Mouse (Mus musculus) macrophage (primary cell): ENCODE results near the gene Mta1. TPM values are rescaled to one million over a fixed set of nuclear protein-coding genes. Genes with fewer than 3 reads are reported as not detected.

Source experiments
- polyA plus RNA-seq: library from polyadenylated mRNA; stranded (reverse); fragments of 250-400 nt; gene quantifications from 3 replicates; pipeline ENCODE4 v1.2.4, GENCODE M21; 2018; ENCODE audit warnings: inconsistent platforms

Mta1 gene
- polyA plus RNA-seq, 1 experiment from 2014 or later = 28.3 TPM

Other genes with a start within 250 kb of the Mta1 start
- 1.7 to 5.8 TPM (median 2.0 TPM) in 3 replicates for gene Gpr132, start 230.1 kb upstream of the Mta1 start, polyA plus RNA-seq
- 0.14 to 0.42 TPM (median 0.26 TPM) in 3 replicates for gene Jag2, start 168.5 kb upstream of the Mta1 start, polyA plus RNA-seq
- 5.3 to 15.2 TPM (median 11.4 TPM) in 3 replicates for gene Nudt14, start 156.2 kb upstream of the Mta1 start, polyA plus RNA-seq
- 5.3 to 10.9 TPM (median 9.7 TPM) in 3 replicates for gene Btbd6, start 121.8 kb upstream of the Mta1 start, polyA plus RNA-seq
- 15.4 to 26.6 TPM (median 18.3 TPM) in 3 replicates for gene Brf1, start 97.6 kb upstream of the Mta1 start, polyA plus RNA-seq
- 42.2 to 56.7 TPM (median 54.3 TPM) in 3 replicates for gene Pacs2, start 83.8 kb upstream of the Mta1 start, polyA plus RNA-seq
- gene Tex22, start 23.8 kb upstream of the Mta1 start, polyA plus RNA-seq = not detected in 3 replicates
- 0.39 to 0.53 TPM (median 0.46 TPM) in 3 replicates for gene Crip2, start 42.0 kb downstream of the Mta1 start, polyA plus RNA-seq
- gene Crip1, start 48.0 kb downstream of the Mta1 start, polyA plus RNA-seq = 173 to 304 TPM (median 230 TPM) in 3 replicates
- gene Tedc1, start 58.1 kb downstream of the Mta1 start, polyA plus RNA-seq = 0.63 to 3.8 TPM (median 0.75 TPM) in 3 replicates
- gene Tmem121, start 87.7 kb downstream of the Mta1 start, polyA plus RNA-seq = not detected in 3 replicates